Mouse (Mus musculus): ENCODE results near the gene Slc38a11. TPM values are rescaled to one million over a fixed set of nuclear protein-coding genes. Genes with fewer than 3 reads are reported as not detected.

The Slc38a11 gene
- total and polyA plus RNA-seq, 3 experiments: not detected

GRCm38 (mm10) chr2:65321998-65322754 is 41.7 kb downstream of the Slc38a11 start:
- no peak for TF ChIP-seq CHD2 (IDR thresholded peaks at IDR 0.05; ENCODE audit: low read length)
- no peak for TF ChIP-seq MAFK (IDR thresholded peaks at IDR 0.05; ENCODE audit: borderline replicate concordance, low read depth, low read length)

GRCm38 (mm10) chr2:65320975-65321374 is 42.9 kb downstream of the Slc38a11 start:
- no peak for TF ChIP-seq EP300 (IDR thresholded peaks at IDR 0.05; ENCODE audit: low read depth in 1 of 2, low read length in 2 of 2)
- no peak for TF ChIP-seq POLR2A (IDR thresholded peaks at IDR 0.05; ENCODE audit: control insufficient read depth in 1 of 2, insufficient read depth in 1 of 2, low read depth in 1 of 2, low read length in 2 of 2, poor library complexity in 1 of 2)
- no peak for TF ChIP-seq MAX (IDR thresholded peaks at IDR 0.05; ENCODE audit: low read length)
- TF ChIP-seq TAL1 (IDR thresholded peaks at IDR 0.05; ENCODE audit: low read length): no peak
- TF ChIP-seq KAT2A (conservative IDR thresholded peaks at IDR 0.05; ENCODE audit: low read depth, low read length): no peak
- TF ChIP-seq NELFE (IDR thresholded peaks at IDR 0.05; ENCODE audit: low read depth, low read length): no peak
- TF ChIP-seq SMC3 (IDR thresholded peaks at IDR 0.05; ENCODE audit: low read depth, low read length): no peak
- TF ChIP-seq CTCF (IDR thresholded peaks at IDR 0.05 in 2 of 3, conservative IDR thresholded peaks at IDR 0.05 in 1 of 3; ENCODE audit: control insufficient read depth in 1 of 3, insufficient read depth in 1 of 3, low read depth in 2 of 3, low read length in 3 of 3, poor library complexity in 1 of 3, severe bottlenecking in 1 of 3): no peak
- no peak for TF ChIP-seq POLR2AphosphoS5 (IDR thresholded peaks at IDR 0.05; ENCODE audit: borderline replicate concordance, low read depth, low read length)
- TF ChIP-seq ELF1 (IDR thresholded peaks at IDR 0.05; ENCODE audit: low read depth, low read length): no peak
- TF ChIP-seq CHD1 (IDR thresholded peaks at IDR 0.05; ENCODE audit: low read depth, low read length): no peak
- H3K27me3 ChIP-seq (ENCODE audit: control insufficient read depth in 1 of 2, insufficient read depth in 2 of 2, low read length in 2 of 2): no peaks in the 10 kb centered on the region
- H3K4me3 ChIP-seq (ENCODE audit: control insufficient read depth in 1 of 2, insufficient read depth in 1 of 2, low read depth in 2 of 2, low read length in 2 of 2): no peak overlapping the region
- no peaks in the 10 kb centered on the region for H3K9me3 ChIP-seq (replicated peaks; ENCODE audit: insufficient read depth, low read length)
- H3K27ac ChIP-seq (ENCODE audit: control insufficient read depth, low read depth, low read length): no peak overlapping the region
- H3K9ac ChIP-seq (ENCODE audit: control insufficient read depth, low read depth, low read length, poor library complexity, severe bottlenecking): no peak overlapping the region
- H3K36me3 ChIP-seq (ENCODE audit: control insufficient read depth in 1 of 2, insufficient read depth in 2 of 2, low read length in 2 of 2): no peaks in the 10 kb centered on the region
- no peaks in the 10 kb centered on the region for H3K4me1 ChIP-seq (ENCODE audit: control insufficient read depth in 1 of 2, insufficient read depth in 2 of 2, low read length in 2 of 2)
- no peak for DNase-seq (ENCODE audit: low read depth, low spot score)
- no peaks in the 10 kb centered on the region for H3K79me2 ChIP-seq (ENCODE audit: control insufficient read depth, insufficient read depth, low read length, poor library complexity)

More at GRCm38 (mm10) chr2:65321998-65322754, 41.7 kb downstream of the Slc38a11 start:
- Histone ChIP-seq H3K9me3 (replicated peaks; ENCODE audit: insufficient read depth, low read length) (no peaks in the 10 kb centered on the region), H3K27ac (ENCODE audit: control insufficient read depth, low read depth, low read length) (no peak overlapping the region), H3K79me2 (ENCODE audit: control insufficient read depth, insufficient read depth, low read length, poor library complexity) (no peaks in the 10 kb centered on the region), H3K4me1 (ENCODE audit: control insufficient read depth in 1 of 2, insufficient read depth in 2 of 2, low read length in 2 of 2) (no peaks in the 10 kb centered on the region), H3K27me3 (ENCODE audit: control insufficient read depth in 1 of 2, insufficient read depth in 2 of 2, low read length in 2 of 2) (no peaks in the 10 kb centered on the region), H3K36me3 (ENCODE audit: control insufficient read depth in 1 of 2, insufficient read depth in 2 of 2, low read length in 2 of 2) (no peaks in the 10 kb centered on the region), H3K4me3 (ENCODE audit: control insufficient read depth in 1 of 2, insufficient read depth in 1 of 2, low read depth in 2 of 2, low read length in 2 of 2) (no peak overlapping the region), H3K9ac (ENCODE audit: control insufficient read depth, low read depth, low read length, poor library complexity, severe bottlenecking) (no peak overlapping the region)
- DNase-seq (ENCODE audit: low read depth, low spot score): no peak

- DNase-seq (ENCODE audit: low read depth, low spot score): no peak
Observed at GRCm38 (mm10) chr2:65316721-65317120, 47.1 kb downstream of the Slc38a11 start.

More at GRCm38 (mm10) chr2:65316721-65317120, 47.1 kb downstream of the Slc38a11 start:
- H3K36me3 ChIP-seq (ENCODE audit: control insufficient read depth in 1 of 2, insufficient read depth in 2 of 2, low read length in 2 of 2): no peaks in the 10 kb centered on the region
- no peaks in the 10 kb centered on the region for H3K9me3 ChIP-seq (replicated peaks; ENCODE audit: insufficient read depth, low read length)
- H3K27ac ChIP-seq (ENCODE audit: control insufficient read depth, low read depth, low read length): no peak overlapping the region
- H3K79me2 ChIP-seq (ENCODE audit: control insufficient read depth, insufficient read depth, low read length, poor library complexity): no peaks in the 10 kb centered on the region
- H3K9ac ChIP-seq (ENCODE audit: control insufficient read depth, low read depth, low read length, poor library complexity, severe bottlenecking): no peak overlapping the region
- no peak for TF ChIP-seq NELFE (IDR thresholded peaks at IDR 0.05; ENCODE audit: low read depth, low read length)
- TF ChIP-seq POLR2A (IDR thresholded peaks at IDR 0.05; ENCODE audit: control insufficient read depth in 1 of 2, insufficient read depth in 1 of 2, low read depth in 1 of 2, low read length in 2 of 2, poor library complexity in 1 of 2): no peak
- TF ChIP-seq POLR2AphosphoS5 (IDR thresholded peaks at IDR 0.05; ENCODE audit: borderline replicate concordance, low read depth, low read length): no peak
- H3K4me3 ChIP-seq (ENCODE audit: control insufficient read depth in 1 of 2, insufficient read depth in 1 of 2, low read depth in 2 of 2, low read length in 2 of 2): no peak overlapping the region
- H3K27me3 ChIP-seq (ENCODE audit: control insufficient read depth in 1 of 2, insufficient read depth in 2 of 2, low read length in 2 of 2): no peaks in the 10 kb centered on the region
- H3K4me1 ChIP-seq (ENCODE audit: control insufficient read depth in 1 of 2, insufficient read depth in 2 of 2, low read length in 2 of 2): no peaks in the 10 kb centered on the region

Data from MEL (cell line).